Mouse (Mus musculus): ENCODE measurements at regions not wholly inside any gene's neighbourhood (a gene's known extent, or its start where the extent isn't known, plus 50 kb on each side); places are given as distances from the start of the nearest gene placed in this dataset.

DNA sequence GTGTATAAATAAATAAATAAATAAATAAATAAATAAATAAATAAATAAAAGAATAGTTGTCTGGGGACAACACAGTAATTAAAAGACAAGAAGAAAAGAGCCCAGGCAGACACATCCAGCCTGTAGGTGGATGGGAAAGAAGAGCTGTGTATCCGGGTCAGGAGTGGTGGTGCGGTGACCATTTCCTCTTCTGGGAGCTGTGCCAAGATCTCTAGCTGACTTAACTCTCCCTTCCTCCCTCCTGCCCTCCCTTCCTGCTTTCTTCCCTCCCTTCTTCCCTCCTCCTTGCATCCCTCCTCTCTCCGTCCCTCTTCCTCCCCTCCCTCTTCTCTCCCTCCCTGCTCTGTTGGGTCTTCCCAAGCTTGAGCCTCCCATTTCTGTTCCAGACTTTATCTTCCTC lies 240.6 kb upstream of the Gjb5 start:
- peak; percentile 28; the same call in 1 of the 2 replicates for ATAC-seq (ENCODE audit: insufficient read depth)
- no peak for TF ChIP-seq CTCF (IDR thresholded peaks at IDR 0.05; ENCODE audit: low read depth)
- Histone ChIP-seq H3K27me3 (ENCODE audit: insufficient read depth, low read length) (no peaks in the 10 kb centered on the region), H3K9ac (no peak overlapping the region), H3K4me2 (no peak overlapping the region), H3K27ac (ENCODE audit: low read depth) (no peak overlapping the region), H3K9me3 (ENCODE audit: low read depth, low read length) (no peaks in the 10 kb centered on the region), H3K4me1 (ENCODE audit: insufficient read depth) (no peaks in the 10 kb centered on the region), H3K4me3 (ENCODE audit: low read depth, low read length) (no peak overlapping the region), H3K36me3 (ENCODE audit: insufficient read depth) (no peaks in the 10 kb centered on the region)
- WGBS, result 33% methylated on average over 3 of the region's 3 CpGs
- DNase-seq, result peak; percentile 68

DNA sequence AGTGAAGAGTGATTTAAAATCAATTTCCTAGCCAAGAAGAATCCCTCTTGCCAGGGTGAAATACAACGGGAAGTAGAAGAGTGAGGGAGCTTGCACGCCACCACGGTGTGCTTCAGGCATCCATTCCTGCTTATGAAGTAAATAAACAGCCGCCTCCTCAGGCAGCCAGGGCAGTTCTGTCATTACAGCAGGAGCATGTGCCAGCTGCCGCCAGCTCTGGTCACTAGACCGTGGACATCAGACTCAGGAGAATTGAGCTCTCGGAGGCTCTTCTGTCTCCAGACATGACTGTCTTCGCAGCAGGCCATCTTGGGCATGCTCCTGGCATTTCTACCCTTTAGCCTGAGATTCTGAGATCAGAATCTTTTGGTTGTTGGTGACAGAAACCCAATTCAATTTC lies 236.1 kb upstream of the Gjb5 start:
- no peaks in the 10 kb centered on the region for H3K36me3 ChIP-seq (ENCODE audit: insufficient read depth)
- TF ChIP-seq CTCF (IDR thresholded peaks at IDR 0.05; ENCODE audit: low read depth), result no peak
- WGBS, result 72% methylated on average over 8 of the region's 8 CpGs
- H3K9ac ChIP-seq, result no peak overlapping the region
- H3K4me1 ChIP-seq (ENCODE audit: insufficient read depth), result no peaks in the 10 kb centered on the region
- DNase-seq, result no peak
- H3K9me3 ChIP-seq (ENCODE audit: low read depth, low read length), result no peaks in the 10 kb centered on the region
- no peak for ATAC-seq (ENCODE audit: insufficient read depth)
- no peak overlapping the region for H3K4me3 ChIP-seq (ENCODE audit: low read depth, low read length)
- H3K27me3 ChIP-seq (ENCODE audit: insufficient read depth, low read length), result no peaks in the 10 kb centered on the region
- H3K27ac ChIP-seq (ENCODE audit: low read depth), result no peak overlapping the region
- no peak overlapping the region for H3K4me2 ChIP-seq

DNA sequence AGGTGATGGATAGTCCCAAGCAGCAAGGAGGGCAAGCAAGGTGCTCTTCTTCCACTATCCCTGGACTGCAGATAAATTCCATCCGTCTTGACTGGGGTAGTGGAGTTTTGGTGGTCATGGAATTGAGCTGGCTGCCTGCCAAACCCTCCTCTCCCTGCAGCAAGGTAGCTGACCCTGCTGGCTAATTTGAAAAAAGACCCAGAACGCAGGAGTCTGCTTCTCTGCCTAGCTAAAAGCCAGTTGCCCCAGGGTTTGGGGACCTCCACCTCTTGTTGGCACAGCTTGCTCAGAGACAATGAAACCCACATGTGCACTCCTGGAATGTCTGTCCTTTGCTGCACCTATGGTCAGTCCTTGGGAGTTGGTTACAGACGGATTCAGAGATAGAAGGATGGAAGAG lies 233.6 kb upstream of the Gjb5 start:
- WGBS, result 44% methylated on average over 3 of the region's 3 CpGs

DNA sequence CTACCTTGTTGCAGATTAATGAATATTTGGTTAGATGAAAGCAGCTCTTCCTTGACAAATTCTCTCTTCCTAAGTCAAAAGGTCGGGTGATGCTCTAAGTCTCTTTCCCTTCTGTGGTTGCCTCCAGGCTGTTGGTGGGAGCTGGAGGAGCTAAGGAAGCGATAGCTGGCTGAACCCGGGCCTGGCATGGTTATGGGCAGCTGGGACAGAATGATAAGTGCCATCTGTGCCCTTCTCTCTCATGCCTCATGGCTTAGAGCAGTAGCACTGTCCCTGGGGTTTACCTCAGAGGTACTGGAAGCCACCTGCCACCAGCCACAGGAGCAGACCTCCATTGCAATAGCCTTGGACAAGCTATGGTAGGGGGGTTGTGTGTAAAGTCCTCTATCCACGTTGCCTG lies 228.8 kb upstream of the Gjb5 start:
- Histone ChIP-seq H3K4me3 (ENCODE audit: low read depth, low read length) (no peak overlapping the region), H3K4me2 (no peak overlapping the region), H3K36me3 (ENCODE audit: insufficient read depth) (no peaks in the 10 kb centered on the region), H3K27ac (ENCODE audit: low read depth) (no peak overlapping the region), H3K9ac (no peak overlapping the region), H3K27me3 (ENCODE audit: insufficient read depth, low read length) (no peaks in the 10 kb centered on the region), H3K9me3 (ENCODE audit: low read depth, low read length) (no peaks in the 10 kb centered on the region), H3K4me1 (ENCODE audit: insufficient read depth) (no peaks in the 10 kb centered on the region)
- no peak for TF ChIP-seq CTCF (IDR thresholded peaks at IDR 0.05; ENCODE audit: low read depth)
- WGBS, result 65% methylated on average over 4 of the region's 4 CpGs
- DNase-seq (no peak), ATAC-seq (ENCODE audit: insufficient read depth) (no peak)

More for the DNA sequence above, 233.6 kb upstream of the Gjb5 start:
- no peaks in the 10 kb centered on the region for H3K9me3 ChIP-seq (ENCODE audit: low read depth, low read length)
- H3K9ac ChIP-seq, result no peak overlapping the region
- H3K4me1 ChIP-seq (ENCODE audit: insufficient read depth), result no peaks in the 10 kb centered on the region
- H3K36me3 ChIP-seq (ENCODE audit: insufficient read depth), result no peaks in the 10 kb centered on the region
- TF ChIP-seq CTCF (IDR thresholded peaks at IDR 0.05; ENCODE audit: low read depth), result no peak
- H3K4me2 ChIP-seq, result no peak overlapping the region
- ATAC-seq (ENCODE audit: insufficient read depth) (no peak), DNase-seq (peak; percentile 6)
- H3K4me3 ChIP-seq (ENCODE audit: low read depth, low read length), result no peak overlapping the region
- no peak overlapping the region for H3K27ac ChIP-seq (ENCODE audit: low read depth)
- H3K27me3 ChIP-seq (ENCODE audit: insufficient read depth, low read length), result no peaks in the 10 kb centered on the region

DNA sequence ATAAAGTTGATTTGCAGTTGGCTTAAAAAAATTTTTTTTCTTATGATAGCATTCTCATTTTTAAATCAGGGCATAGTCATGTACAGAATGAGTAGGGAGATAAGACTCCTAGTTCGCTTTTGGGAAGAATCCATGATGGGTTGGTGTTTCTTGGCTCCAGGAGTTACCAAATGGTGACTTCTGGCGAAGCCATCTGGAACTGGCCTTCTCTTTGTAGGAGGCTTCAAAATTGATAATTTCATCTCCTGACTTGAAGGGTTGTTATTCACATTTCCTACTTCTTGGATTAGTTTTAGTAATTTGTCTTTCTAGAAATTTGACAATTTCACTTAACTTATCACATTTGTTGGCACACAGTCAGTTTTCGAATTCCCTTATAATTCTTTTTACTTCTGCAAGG lies 218.5 kb upstream of the Gjb5 start:
- no peak overlapping the region for H3K4me3 ChIP-seq (ENCODE audit: low read depth, low read length)
- H3K27me3 ChIP-seq (ENCODE audit: insufficient read depth, low read length), result no peaks in the 10 kb centered on the region
- H3K27ac ChIP-seq (ENCODE audit: low read depth), result no peak overlapping the region
- H3K9ac ChIP-seq, result no peak overlapping the region
- TF ChIP-seq CTCF (IDR thresholded peaks at IDR 0.05; ENCODE audit: low read depth), result no peak
- H3K4me1 ChIP-seq (ENCODE audit: insufficient read depth), result no peaks in the 10 kb centered on the region
- H3K9me3 ChIP-seq (ENCODE audit: low read depth, low read length), result no peaks in the 10 kb centered on the region; the same call in 1 of the 2 replicates
- H3K36me3 ChIP-seq (ENCODE audit: insufficient read depth), result no peaks in the 10 kb centered on the region
- ATAC-seq (ENCODE audit: insufficient read depth) (no peak), DNase-seq (no peak)
- no peak overlapping the region for H3K4me2 ChIP-seq
- whole genome bisulfite sequencing, result 79% methylated on average over 3 of the region's 3 CpGs

DNA sequence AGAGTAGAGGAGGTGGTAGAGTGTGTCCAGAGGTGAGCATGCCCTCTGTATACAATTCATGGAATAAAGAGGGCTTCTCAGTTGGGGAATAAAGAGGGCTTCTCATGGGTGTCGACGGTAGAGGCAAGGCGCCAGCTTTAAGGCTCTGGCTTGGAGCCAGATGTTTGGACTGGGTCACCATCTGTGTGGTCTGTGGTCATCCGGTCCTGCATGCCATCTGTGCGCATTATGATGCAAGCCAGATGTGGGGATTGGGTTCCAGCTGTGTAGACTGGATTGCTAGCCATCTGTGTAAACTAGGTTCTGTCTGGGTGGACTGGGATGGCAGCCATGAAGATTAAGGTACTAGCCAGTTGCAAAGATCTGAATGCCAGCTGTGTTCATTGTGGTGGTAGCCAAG lies 204.6 kb upstream of the Gjb5 start:
- DNase-seq (peak; percentile 57), ATAC-seq (ENCODE audit: insufficient read depth) (no peak)
- Histone ChIP-seq H3K9me3 (ENCODE audit: low read depth, low read length) (no peaks in the 10 kb centered on the region), H3K27ac (ENCODE audit: low read depth) (no peak overlapping the region), H3K27me3 (ENCODE audit: insufficient read depth, low read length) (no peaks in the 10 kb centered on the region), H3K4me2 (no peak overlapping the region), H3K4me3 (ENCODE audit: low read depth, low read length) (no peak overlapping the region), H3K4me1 (ENCODE audit: insufficient read depth) (no peaks in the 10 kb centered on the region), H3K9ac (no peak overlapping the region), H3K36me3 (ENCODE audit: insufficient read depth) (no peaks in the 10 kb centered on the region)
- WGBS, result 53% methylated on average over 5 of the region's 5 CpGs
- no peak for TF ChIP-seq CTCF (IDR thresholded peaks at IDR 0.05; ENCODE audit: low read depth)

DNA sequence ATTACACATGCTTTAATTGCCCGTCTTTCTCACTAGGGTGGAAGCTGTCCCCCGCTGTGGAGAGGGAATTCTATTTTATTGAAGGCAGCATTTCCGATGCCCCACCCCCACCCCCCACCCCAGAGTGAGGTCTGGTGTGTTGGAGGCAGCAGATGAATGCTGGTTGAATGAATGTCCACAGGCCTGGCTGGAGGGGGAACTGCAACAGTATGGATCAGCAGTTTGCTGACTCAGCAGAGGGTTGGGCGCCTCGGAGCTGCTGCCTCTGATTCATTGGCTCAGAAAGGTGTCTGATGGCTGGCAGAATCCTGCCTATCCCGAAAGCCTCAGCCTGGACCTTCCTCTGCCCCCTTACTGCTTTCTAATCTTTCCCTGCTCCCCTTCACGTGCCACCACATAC lies 200.6 kb upstream of the Gjb5 start:
- DNase-seq (peak; percentile 11), ATAC-seq (ENCODE audit: insufficient read depth) (no peak)
- WGBS, result 58% methylated on average over 7 of the region's 7 CpGs

More for the DNA sequence above, 200.6 kb upstream of the Gjb5 start:
- Histone ChIP-seq H3K27ac (ENCODE audit: low read depth) (no peak overlapping the region), H3K4me1 (ENCODE audit: insufficient read depth) (no peaks in the 10 kb centered on the region), H3K4me3 (ENCODE audit: low read depth, low read length) (no peak overlapping the region), H3K36me3 (ENCODE audit: insufficient read depth) (no peaks in the 10 kb centered on the region), H3K9me3 (ENCODE audit: low read depth, low read length) (no peaks in the 10 kb centered on the region), H3K9ac (no peak overlapping the region), H3K4me2 (no peak overlapping the region), H3K27me3 (ENCODE audit: insufficient read depth, low read length) (no peaks in the 10 kb centered on the region)
- no peak for TF ChIP-seq CTCF (IDR thresholded peaks at IDR 0.05; ENCODE audit: low read depth)
